Mouse (Mus musculus) lung, embryonic 16.5 days (tissue): ENCODE data around the gene Psmb8. TPM values are rescaled to one million over a fixed set of nuclear protein-coding genes. Genes with fewer than 3 reads are reported as not detected.

Experiments used
- ATAC-seq: fragments of 200-750 bp; cut with Nextera tagmentation; 2 replicates; pipeline ENCODE4 v1.8.0; 2017; ENCODE audit warnings: low read depth, mild to moderate bottlenecking, moderate library complexity
- H3K27ac ChIP-seq: fragments of 300-500 bp; sonication (generic); 2 replicates; pipeline ENCODE4 v1.5.1; 2014; ENCODE audit warnings: mild to moderate bottlenecking, control low read depth, low read length
- H3K27me3 ChIP-seq: fragments of 300-500 bp; sonication (generic); 2 replicates; pipeline ENCODE4 v1.6.1; 2014; ENCODE audit warnings: low read depth, low read length, mixed read lengths; ENCODE audit not compliant: control insufficient read depth, insufficient read depth
- H3K36me3 ChIP-seq: fragments of 300-500 bp; sonication (generic); 2 replicates; pipeline ENCODE4 v1.6.1; 2014; ENCODE audit warnings: low read length; ENCODE audit not compliant: control insufficient read depth, insufficient read depth
- H3K4me1 ChIP-seq: fragments of 300-500 bp; sonication (generic); replicated peaks from 2 replicates; pipeline ENCODE4 v1.6.1; 2014; ENCODE audit warnings: low read length, mixed read lengths; ENCODE audit not compliant: control insufficient read depth, insufficient read depth
- H3K4me2 ChIP-seq: fragments of 300-500 bp; sonication (generic); 2 replicates; pipeline ENCODE4 v1.6.1; 2014; ENCODE audit warnings: low read depth, low read length, control low read depth
- H3K4me3 ChIP-seq: fragments of 300-500 bp; sonication (generic); 2 replicates; pipeline ENCODE4 v1.5.1; 2014; ENCODE audit warnings: mild to moderate bottlenecking, low read length, control low read depth
- H3K9ac ChIP-seq: fragments of 300-500 bp; sonication (generic); 2 replicates; pipeline ENCODE4 v1.6.1; 2014; ENCODE audit warnings: low read length, control low read depth
- H3K9me3 ChIP-seq: fragments of 300-500 bp; sonication (generic); 2 replicates; pipeline ENCODE4 v1.6.1; 2016; ENCODE audit warnings: low read length; ENCODE audit not compliant: control insufficient read depth
- WGBS: fragments of 180-500 bp; shearing (Covaris S2); extraction: QIAGEN DNeasy Blood & Tissue Kit; methylation state at CpG from one replicate; pipeline ENCODE4 v1.1.7; 2014; 5-methylcytosine and 5-hydroxymethylcytosine counted together
- polyA plus RNA-seq: library from polyadenylated mRNA; unstranded; fragments of >200 nt; fragmentation: Nextera tagmentation; extraction: Ambion mirVana; gene quantifications from 2 replicates; pipeline ENCODE4 v1.2.1, GENCODE M21; 2015

Psmb8 gene
- 21.4 and 37.2 TPM in 2 replicates for polyA plus RNA-seq

DNA sequence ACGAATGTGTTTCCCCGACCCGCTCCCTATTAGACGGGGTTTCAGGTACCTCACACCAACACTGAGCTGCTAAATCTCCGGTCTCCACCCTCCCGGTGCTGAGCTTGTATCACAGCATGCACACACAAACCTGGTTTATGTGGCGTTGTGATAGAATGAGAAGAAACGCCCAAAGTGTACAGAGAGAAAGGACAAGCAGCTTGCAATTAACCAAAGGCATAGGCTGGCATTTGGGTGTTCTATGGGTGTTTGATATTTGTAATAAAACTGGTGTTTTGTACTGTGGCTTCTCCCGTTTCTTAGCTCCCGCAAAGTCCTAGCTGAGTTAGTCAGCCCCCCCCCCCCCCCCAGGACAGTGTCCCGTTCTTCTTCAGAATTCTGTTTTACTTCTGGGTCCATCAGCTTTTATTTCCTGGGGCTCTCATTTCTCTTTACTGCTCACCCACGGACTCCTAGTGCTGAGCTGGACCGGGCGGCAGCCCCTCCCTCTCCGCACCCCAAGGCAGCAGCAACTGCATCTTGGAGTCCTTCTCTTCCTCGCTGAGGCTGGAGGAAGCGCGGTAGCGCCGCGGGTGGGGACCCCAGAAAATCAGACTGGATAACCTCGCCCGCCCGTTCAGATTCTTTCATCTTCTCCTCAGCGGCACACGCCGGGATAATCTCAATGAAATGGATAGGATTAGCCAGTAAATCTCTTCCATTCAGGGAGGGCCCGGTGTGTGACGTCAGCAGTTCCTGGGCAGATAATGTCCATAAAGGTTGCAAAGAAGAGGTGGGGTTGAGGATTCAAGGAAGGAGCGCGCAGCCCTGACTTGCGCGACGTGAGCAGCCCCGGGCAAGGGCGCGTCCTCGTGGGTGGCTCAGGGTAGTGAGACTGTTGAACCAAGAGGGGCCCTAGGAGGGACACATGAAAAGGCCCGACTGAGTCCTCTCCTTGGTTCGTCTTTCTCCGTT is at the start of gene Psmb8:
Gene Psmb8, plus strand, starts transcription at position 781 of the 954 bp plus-strand sequence.
- ATAC-seq: peak; percentile 88
- peak within 1 kb of the TSS; percentile 60 for H3K9ac ChIP-seq
- no peak within 1 kb of the TSS for H3K27ac ChIP-seq
- H3K27me3 ChIP-seq: peaks cover 33% of the 10 kb centered on the region
- WGBS: 5% methylated on average over 41 of the region's 41 CpGs
- peaks cover 6% of the 10 kb centered on the region; the same call in 1 of the 2 replicates for H3K4me1 ChIP-seq
- no peaks in the 10 kb centered on the region for H3K36me3 ChIP-seq
- peak within 1 kb of the TSS; percentile 59 for H3K4me3 ChIP-seq
- no peaks in the 10 kb centered on the region for H3K9me3 ChIP-seq
- peak within 1 kb of the TSS; percentile 79 for H3K4me2 ChIP-seq

DNA sequence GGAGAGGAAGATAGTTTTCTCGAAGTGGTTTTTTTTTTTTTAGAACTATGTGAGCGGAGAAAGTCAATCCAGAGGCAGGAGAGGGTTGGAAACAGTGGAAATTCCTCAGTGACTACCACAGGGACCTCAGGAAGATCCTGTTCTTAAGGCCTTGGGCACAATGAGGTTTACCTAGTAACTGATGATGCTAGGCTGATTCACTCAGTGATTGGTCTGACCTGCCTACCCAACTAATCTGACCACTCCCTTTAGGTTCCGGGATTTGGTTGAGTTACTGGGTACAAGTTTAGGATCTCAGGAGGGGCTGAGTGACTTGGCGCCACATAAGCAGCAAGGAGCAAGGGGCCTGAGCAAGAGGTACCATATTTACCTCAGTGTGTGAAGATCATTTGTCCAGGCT is 44.6 kb upstream of the Psmb8 start, which contains the start of gene H2-DMb1:
Gene H2-DMb1, plus strand, starts transcription at position 150 of the 400 bp plus-strand sequence.
- Histone ChIP-seq H3K27me3 (no peaks in the 10 kb centered on the region), H3K4me1 (no peaks in the 10 kb centered on the region), H3K4me2 (0 out of 2 replicates have a peak within 1 kb of the TSS, but pooled peaks have one; percentile 18), H3K4me3 (no peak within 1 kb of the TSS), H3K9ac (no peak within 1 kb of the TSS), H3K9me3 (no peaks in the 10 kb centered on the region), H3K27ac (no peak within 1 kb of the TSS), H3K36me3 (no peaks in the 10 kb centered on the region)
- 47% methylated on average over 4 of the region's 4 CpGs for WGBS
- peak; percentile 71 for ATAC-seq

DNA sequence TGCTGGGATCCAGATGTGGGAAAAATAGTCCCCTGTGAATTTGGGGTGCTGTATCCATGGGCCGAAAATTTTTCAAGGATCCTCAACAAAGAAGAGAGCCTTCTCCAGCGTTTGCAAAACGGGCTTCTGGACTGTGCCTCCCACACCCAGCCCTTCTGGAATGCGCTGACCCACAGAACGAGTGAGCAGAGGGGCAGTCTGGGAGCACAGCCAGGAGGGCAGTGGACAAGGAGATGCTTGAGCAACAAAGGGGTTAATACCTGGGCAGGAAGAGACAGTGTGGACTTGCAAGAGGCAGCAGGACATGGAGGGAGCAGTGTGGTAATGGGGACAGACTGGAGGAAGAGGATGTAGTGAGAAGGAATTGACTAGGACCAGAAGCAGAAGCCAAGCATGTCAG is 42.0 kb upstream of the Psmb8 start:
- H3K4me2 ChIP-seq: no peak overlapping the region
- H3K4me3 ChIP-seq: no peak overlapping the region
- no peaks in the 10 kb centered on the region for H3K9me3 ChIP-seq
- no peaks in the 10 kb centered on the region for H3K36me3 ChIP-seq
- no peak overlapping the region for H3K27ac ChIP-seq
- no peaks in the 10 kb centered on the region for H3K4me1 ChIP-seq
- 28% methylated on average over 5 of the region's 5 CpGs for WGBS
- no peaks in the 10 kb centered on the region for H3K27me3 ChIP-seq
- no peak for ATAC-seq
- H3K9ac ChIP-seq: no peak overlapping the region

DNA sequence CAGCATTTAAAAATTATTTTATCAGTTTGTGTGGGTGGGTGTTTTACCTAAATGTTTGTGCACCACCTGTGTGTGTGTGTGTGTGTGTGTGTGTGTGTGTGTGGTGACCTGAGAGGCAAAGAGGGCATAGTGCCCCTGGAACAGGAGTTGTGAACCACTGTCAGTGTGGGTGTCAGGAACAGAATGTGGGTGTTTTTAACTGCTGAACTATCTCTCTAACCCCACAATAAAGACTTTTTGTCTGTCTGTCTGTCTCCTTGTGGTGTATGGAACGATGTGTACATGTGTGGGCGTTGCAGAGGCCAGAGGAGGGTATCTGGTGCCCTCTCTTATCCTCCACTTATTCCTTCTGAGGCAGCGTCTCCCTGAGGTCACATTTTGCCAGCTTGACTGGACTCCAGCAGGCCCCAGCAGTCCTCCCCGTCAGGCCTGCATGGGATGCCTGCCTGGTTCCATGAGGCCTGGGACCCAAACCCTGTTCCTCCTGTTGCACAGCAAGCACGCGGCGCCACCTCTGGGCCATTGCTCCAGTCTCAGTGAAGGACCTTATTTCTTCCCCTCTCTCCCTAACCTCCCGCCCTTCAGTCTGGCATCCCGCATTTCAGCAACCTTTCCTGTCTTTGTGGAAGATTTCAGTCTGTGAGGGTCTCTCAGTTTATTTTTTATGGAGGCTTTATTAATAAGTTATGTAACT is 33.2 kb upstream of the Psmb8 start:
- WGBS: 35% methylated on average over 9 of the region's 9 CpGs

DNA sequence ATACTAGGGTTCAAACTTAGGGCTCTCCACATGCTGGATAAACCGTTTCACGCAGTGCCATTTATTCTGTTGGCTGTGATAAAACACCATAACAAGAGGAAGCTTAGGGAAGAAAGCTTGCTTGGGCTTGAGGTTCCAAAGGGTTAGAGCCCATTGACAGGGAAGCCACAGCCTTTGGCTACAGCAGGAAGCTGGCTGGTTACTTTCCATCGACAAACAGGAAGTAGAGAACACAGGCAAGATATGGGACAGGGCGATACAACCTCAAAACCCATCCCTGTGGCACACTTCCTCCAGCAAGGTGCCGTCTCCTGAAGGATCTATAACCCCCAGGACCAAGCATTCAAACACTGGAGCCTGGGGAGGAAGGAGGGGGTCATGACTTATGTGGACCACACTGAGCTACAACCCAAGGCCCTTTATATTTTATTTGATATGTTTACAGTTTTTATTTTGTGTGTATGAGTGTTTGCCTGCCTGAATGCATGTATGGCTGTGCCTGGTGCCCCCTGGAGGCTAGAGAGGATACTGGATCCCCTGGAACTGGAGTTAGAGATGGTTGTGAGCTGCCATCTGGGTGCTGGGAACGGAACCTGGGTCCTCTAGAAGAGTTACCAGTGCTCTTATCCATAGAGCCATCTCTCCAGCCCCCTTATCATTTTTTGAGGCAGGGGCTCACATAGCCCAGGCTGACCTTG is 32.3 kb upstream of the Psmb8 start:
- H3K9ac ChIP-seq: no peak overlapping the region
- no peak overlapping the region for H3K27ac ChIP-seq
- 0 out of 2 replicates have a peak, but pooled peaks cover 2% of the 10 kb centered on the region for H3K9me3 ChIP-seq
- H3K4me3 ChIP-seq: no peak overlapping the region
- no peaks in the 10 kb centered on the region; the same call in none of the 2 replicates for H3K27me3 ChIP-seq
- no peak for ATAC-seq
- no peak overlapping the region for H3K4me2 ChIP-seq
- WGBS: 72% methylated on average over 6 of the region's 6 CpGs
- no peaks in the 10 kb centered on the region for H3K4me1 ChIP-seq
- H3K36me3 ChIP-seq: no peaks in the 10 kb centered on the region

More for the DNA sequence above, 33.2 kb upstream of the Psmb8 start:
- no peaks in the 10 kb centered on the region for H3K4me1 ChIP-seq
- no peaks in the 10 kb centered on the region; the same call in 1 of the 2 replicates for H3K27me3 ChIP-seq
- H3K27ac ChIP-seq: no peak overlapping the region
- H3K36me3 ChIP-seq: no peaks in the 10 kb centered on the region
- ATAC-seq: no peak
- H3K4me3 ChIP-seq: no peak overlapping the region
- H3K9ac ChIP-seq: no peak overlapping the region
- 0 out of 2 replicates have a peak, but pooled peaks cover 2% of the 10 kb centered on the region for H3K9me3 ChIP-seq
- H3K4me2 ChIP-seq: no peak overlapping the region

DNA sequence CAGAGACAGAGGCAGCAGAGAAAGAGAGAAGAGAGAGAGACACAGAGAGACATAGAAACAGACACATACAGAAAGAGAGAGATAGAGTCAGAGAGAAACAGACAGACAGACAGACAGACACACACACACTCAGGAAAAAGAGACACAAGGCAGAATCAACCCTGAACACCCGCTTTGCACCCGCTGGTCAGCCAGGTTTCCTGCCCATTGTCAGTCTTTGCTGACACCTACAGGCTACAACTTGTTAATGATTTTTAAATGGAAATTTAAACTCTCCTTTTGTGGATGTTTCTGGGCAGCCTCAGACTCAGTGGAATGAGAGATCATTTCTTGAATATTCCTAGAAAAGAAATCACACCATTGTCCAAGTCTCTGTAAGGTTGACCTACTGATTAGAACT is 28.2 kb upstream of the Psmb8 start:
- no peak for ATAC-seq
- Histone ChIP-seq H3K4me3 (no peak overlapping the region), H3K27me3 (no peaks in the 10 kb centered on the region; the same call in none of the 2 replicates), H3K4me2 (no peak overlapping the region), H3K9ac (no peak overlapping the region), H3K9me3 (peaks cover 8% of the 10 kb centered on the region), H3K36me3 (no peaks in the 10 kb centered on the region), H3K27ac (no peak overlapping the region), H3K4me1 (no peaks in the 10 kb centered on the region)
- WGBS: 0% methylated on average over 2 of the region's 2 CpGs

DNA sequence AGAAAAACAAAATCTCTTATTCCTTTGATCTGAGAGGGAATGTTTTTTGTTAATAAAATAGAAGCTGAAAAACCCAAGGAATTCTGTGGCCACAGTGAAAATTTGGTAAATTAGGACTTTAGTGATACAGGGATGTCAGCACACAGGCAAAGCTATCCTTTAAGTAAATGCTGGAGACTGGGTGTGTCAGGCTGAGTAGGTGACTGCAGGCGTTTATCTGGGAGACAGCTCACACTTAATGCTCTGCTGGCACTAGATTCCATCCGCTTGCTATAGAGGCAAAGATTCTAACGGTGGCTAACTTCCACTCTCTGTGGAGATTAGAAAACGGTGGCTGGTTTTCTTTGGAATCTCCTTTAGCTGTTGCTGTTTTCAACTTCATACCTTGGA is 27.0 kb upstream of the Psmb8 start:
- no peak overlapping the region for H3K9ac ChIP-seq
- WGBS: 16% methylated on average over 4 of the region's 4 CpGs
- no peak for ATAC-seq

DNA sequence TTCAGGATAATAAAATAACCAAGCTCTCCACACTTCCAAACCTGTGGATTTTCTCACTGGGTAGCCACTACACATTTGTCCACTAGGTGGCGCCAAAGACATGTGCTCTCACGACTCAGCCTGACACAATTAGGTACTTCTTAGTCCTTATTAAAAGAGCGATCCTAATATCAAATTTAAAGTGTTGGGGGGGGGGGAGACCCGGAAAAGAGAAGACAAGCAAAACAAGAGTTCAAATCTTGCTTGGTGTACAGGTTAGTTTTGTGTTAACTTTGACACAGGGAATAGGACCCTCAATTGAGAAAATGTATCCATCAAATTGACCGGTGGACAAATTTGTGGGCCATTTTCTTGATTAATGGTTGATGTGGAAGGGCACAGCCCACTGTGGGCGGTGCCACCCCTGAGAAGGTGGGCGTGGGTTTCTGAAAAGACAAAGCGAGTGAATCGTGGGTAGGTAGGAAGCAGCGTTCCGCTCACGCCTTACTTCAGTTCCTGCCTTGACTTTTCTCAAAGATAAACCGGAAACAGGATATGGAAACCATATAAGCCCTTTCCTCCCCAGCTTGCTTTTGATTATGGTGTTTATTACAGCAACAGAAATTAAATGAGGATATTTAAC is 26.5 kb upstream of the Psmb8 start:
- H3K9ac ChIP-seq: no peak overlapping the region
- H3K27ac ChIP-seq: no peak overlapping the region
- no peaks in the 10 kb centered on the region; the same call in none of the 2 replicates for H3K27me3 ChIP-seq
- peak; percentile 68 for ATAC-seq
- H3K36me3 ChIP-seq: no peaks in the 10 kb centered on the region
- peaks cover 5% of the 10 kb centered on the region for H3K9me3 ChIP-seq
- 34% methylated on average over 13 of the region's 13 CpGs for WGBS
- no peaks in the 10 kb centered on the region for H3K4me1 ChIP-seq
- H3K4me3 ChIP-seq: no peak overlapping the region
- 0 out of 2 replicates have a peak overlapping the region, but pooled peaks have one; percentile 9 for H3K4me2 ChIP-seq

More for the DNA sequence above, 27.0 kb upstream of the Psmb8 start:
- Histone ChIP-seq H3K9me3 (peaks cover 7% of the 10 kb centered on the region), H3K27ac (no peak overlapping the region), H3K4me3 (no peak overlapping the region), H3K36me3 (no peaks in the 10 kb centered on the region), H3K4me1 (no peaks in the 10 kb centered on the region), H3K27me3 (no peaks in the 10 kb centered on the region; the same call in none of the 2 replicates), H3K4me2 (no peak overlapping the region)
